Mouse (Mus musculus): Measurements from ENCODE around the gene Cyb5r4. TPM values are rescaled to one million over a fixed set of nuclear protein-coding genes. Genes with fewer than 3 reads are reported as not detected.

Cyb5r4 gene
- polyA plus RNA-seq, 1 experiment from 2014 or later, result 110 TPM

GRCm38 (mm10) chr9:87008507-87008906 lies 13.3 kb upstream of the Cyb5r4 start:
- no peak overlapping the region for H3K4me2 ChIP-seq (ENCODE audit: low read depth, low read length, severe bottlenecking)
- WGBS, result 76% methylated on average over 6 of the region's 6 CpGs
- ATAC-seq (replicated peaks; ENCODE audit: low FRiP score), result no peak
- DNase-seq (ENCODE audit: low spot score), result no peak
- H3K9ac ChIP-seq (ENCODE audit: low read length), result no peak overlapping the region
- no peaks in the 10 kb centered on the region for H3K9me3 ChIP-seq (ENCODE audit: control insufficient read depth, low read length)
- no peaks in the 10 kb centered on the region for H3K36me3 ChIP-seq (ENCODE audit: control insufficient read depth, insufficient read depth, low read length)
- H3K4me3 ChIP-seq (ENCODE audit: low read depth, low read length), result no peak overlapping the region
- no peak overlapping the region for H3K27ac ChIP-seq (ENCODE audit: low read depth, low read length)
- no peaks in the 10 kb centered on the region; the same call in 1 of the 2 replicates for H3K4me1 ChIP-seq (replicated peaks; ENCODE audit: control insufficient read depth, insufficient read depth, low read length)
- no peaks in the 10 kb centered on the region for H3K27me3 ChIP-seq (ENCODE audit: control insufficient read depth, insufficient read depth, low read length)

GRCm38 (mm10) chr9:87008919-87009318 lies 12.9 kb upstream of the Cyb5r4 start:
- no peak overlapping the region for H3K4me3 ChIP-seq (ENCODE audit: low read depth, low read length)
- H3K9me3 ChIP-seq (ENCODE audit: control insufficient read depth, low read length), result no peaks in the 10 kb centered on the region
- DNase-seq (ENCODE audit: low spot score), result no peak
- no peak overlapping the region for H3K9ac ChIP-seq (ENCODE audit: low read length)
- H3K4me1 ChIP-seq (replicated peaks; ENCODE audit: control insufficient read depth, insufficient read depth, low read length), result no peaks in the 10 kb centered on the region; the same call in 1 of the 2 replicates
- H3K36me3 ChIP-seq (ENCODE audit: control insufficient read depth, insufficient read depth, low read length), result no peaks in the 10 kb centered on the region
- no peak overlapping the region for H3K27ac ChIP-seq (ENCODE audit: low read depth, low read length)
- ATAC-seq (replicated peaks; ENCODE audit: low FRiP score), result peak; percentile 83
- H3K4me2 ChIP-seq (ENCODE audit: low read depth, low read length, severe bottlenecking), result no peak overlapping the region
- H3K27me3 ChIP-seq (ENCODE audit: control insufficient read depth, insufficient read depth, low read length), result peaks cover under 1% of the 10 kb centered on the region
- 82% methylated on average over 1 of the region's 1 CpGs for WGBS

GRCm38 (mm10) chr9:87015288-87015937 lies 6.4 kb upstream of the Cyb5r4 start, which contains the start of gene Ripply2:
Gene Ripply2, plus strand, starts transcription at chr9:87015537.
- no peaks in the 10 kb centered on the region for H3K9me3 ChIP-seq (ENCODE audit: control insufficient read depth, low read length)
- H3K36me3 ChIP-seq (ENCODE audit: control insufficient read depth, insufficient read depth, low read length), result no peaks in the 10 kb centered on the region
- peak within 1 kb of the TSS; percentile 63 for H3K9ac ChIP-seq (ENCODE audit: low read length)
- H3K4me1 ChIP-seq (replicated peaks; ENCODE audit: control insufficient read depth, insufficient read depth, low read length), result 0 out of 2 replicates have a peak, but pooled peaks cover 2% of the 10 kb centered on the region
- H3K27me3 ChIP-seq (ENCODE audit: control insufficient read depth, insufficient read depth, low read length), result peaks cover 17% of the 10 kb centered on the region
- under 1% methylated on average over 63 of the region's 71 CpGs for whole genome bisulfite sequencing
- H3K4me3 ChIP-seq (ENCODE audit: low read depth, low read length), result peak within 1 kb of the TSS; percentile 46
- no peak within 1 kb of the TSS for H3K27ac ChIP-seq (ENCODE audit: low read depth, low read length)
- peak within 1 kb of the TSS; percentile 91 for H3K4me2 ChIP-seq (ENCODE audit: low read depth, low read length, severe bottlenecking)
- ATAC-seq (replicated peaks; ENCODE audit: low FRiP score) (peak; percentile 83), DNase-seq (ENCODE audit: low spot score) (peak; percentile 73)

DNA sequence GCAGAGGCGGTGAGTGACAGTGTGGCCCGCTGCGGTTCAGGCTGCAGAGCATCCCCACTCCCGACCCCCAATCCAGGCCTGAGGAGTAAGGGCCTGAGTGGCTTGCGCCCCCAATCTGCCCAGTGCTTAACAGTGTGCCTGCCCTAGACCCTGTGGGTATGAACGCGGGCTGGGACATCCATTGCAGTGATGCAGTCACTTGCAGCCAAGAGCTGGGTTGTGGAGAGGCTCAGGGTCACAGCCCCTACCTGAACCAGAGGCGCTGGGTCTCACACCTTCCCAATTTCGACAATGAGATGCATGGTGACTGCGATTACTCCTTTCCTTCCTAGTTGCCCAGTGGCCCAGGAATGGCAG lies 5.9 kb upstream of the Cyb5r4 start:
- DNase-seq (ENCODE audit: low spot score) (no peak), ATAC-seq (replicated peaks; ENCODE audit: low FRiP score) (peak; percentile 67)
- Histone ChIP-seq H3K9me3 (ENCODE audit: control insufficient read depth, low read length) (no peaks in the 10 kb centered on the region), H3K27ac (ENCODE audit: low read depth, low read length) (no peak overlapping the region), H3K4me1 (replicated peaks; ENCODE audit: control insufficient read depth, insufficient read depth, low read length) (0 out of 2 replicates have a peak, but pooled peaks cover 2% of the 10 kb centered on the region), H3K36me3 (ENCODE audit: control insufficient read depth, insufficient read depth, low read length) (no peaks in the 10 kb centered on the region), H3K9ac (ENCODE audit: low read length) (peak overlapping the region; percentile 63), H3K4me2 (ENCODE audit: low read depth, low read length, severe bottlenecking) (peak overlapping the region; percentile 91), H3K27me3 (ENCODE audit: control insufficient read depth, insufficient read depth, low read length) (peaks cover 17% of the 10 kb centered on the region), H3K4me3 (ENCODE audit: low read depth, low read length) (peak overlapping the region; percentile 46)
- 5% methylated on average over 10 of the region's 10 CpGs for WGBS

- DNase-seq (ENCODE audit: low spot score) (no peak), ATAC-seq (replicated peaks; ENCODE audit: low FRiP score) (no peak)
- no peaks in the 10 kb centered on the region for H3K4me1 ChIP-seq (replicated peaks; ENCODE audit: control insufficient read depth, insufficient read depth, low read length)
- H3K27me3 ChIP-seq (ENCODE audit: control insufficient read depth, insufficient read depth, low read length), result no peaks in the 10 kb centered on the region
- H3K9me3 ChIP-seq (ENCODE audit: control insufficient read depth, low read length), result no peaks in the 10 kb centered on the region
- no peak overlapping the region for H3K9ac ChIP-seq (ENCODE audit: low read length)
- WGBS, result 82% methylated on average over 6 of the region's 6 CpGs
- no peak overlapping the region for H3K4me3 ChIP-seq (ENCODE audit: low read depth, low read length)
- no peak overlapping the region for H3K27ac ChIP-seq (ENCODE audit: low read depth, low read length)
- no peak overlapping the region for H3K4me2 ChIP-seq (ENCODE audit: low read depth, low read length, severe bottlenecking)
- H3K36me3 ChIP-seq (ENCODE audit: control insufficient read depth, insufficient read depth, low read length), result no peaks in the 10 kb centered on the region; the same call in 1 of the 2 replicates
Observed at GRCm38 (mm10) chr9:87025764-87026163, 4.0 kb downstream of the Cyb5r4 start.

GRCm38 (mm10) chr9:87027423-87028084 lies 5.7 kb downstream of the Cyb5r4 start:
- Histone ChIP-seq H3K4me3 (ENCODE audit: low read depth, low read length) (no peak overlapping the region), H3K4me1 (replicated peaks; ENCODE audit: control insufficient read depth, insufficient read depth, low read length) (no peaks in the 10 kb centered on the region), H3K9me3 (ENCODE audit: control insufficient read depth, low read length) (no peaks in the 10 kb centered on the region), H3K36me3 (ENCODE audit: control insufficient read depth, insufficient read depth, low read length) (no peaks in the 10 kb centered on the region; the same call in 1 of the 2 replicates), H3K4me2 (ENCODE audit: low read depth, low read length, severe bottlenecking) (no peak overlapping the region), H3K9ac (ENCODE audit: low read length) (no peak overlapping the region), H3K27ac (ENCODE audit: low read depth, low read length) (no peak overlapping the region), H3K27me3 (ENCODE audit: control insufficient read depth, insufficient read depth, low read length) (no peaks in the 10 kb centered on the region)
- ATAC-seq (replicated peaks; ENCODE audit: low FRiP score), result peak; percentile 79
- DNase-seq (ENCODE audit: low spot score), result peak; percentile 73
- 45% methylated on average over 8 of the region's 8 CpGs for WGBS

DNA sequence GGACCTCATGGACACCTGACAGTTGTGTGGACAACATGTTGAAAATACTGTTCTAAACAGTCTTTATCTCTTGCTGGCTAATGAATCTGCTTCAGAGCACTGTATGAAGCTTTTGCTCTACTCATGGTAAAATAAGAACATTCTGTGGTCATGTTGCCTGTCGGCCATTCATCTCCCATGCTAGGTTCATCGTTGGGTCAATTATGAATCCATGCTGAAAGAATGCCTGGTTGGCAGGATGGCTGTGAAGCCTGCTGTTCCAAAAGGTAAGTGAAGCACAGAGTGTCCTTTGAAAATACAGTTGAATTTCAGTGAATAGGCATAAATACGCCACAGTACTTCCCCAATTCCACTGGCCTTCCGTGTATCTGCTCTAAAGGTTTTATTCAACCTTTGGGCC lies 10.4 kb downstream of the Cyb5r4 start:
- no peaks in the 10 kb centered on the region for H3K27me3 ChIP-seq (ENCODE audit: control insufficient read depth, insufficient read depth, low read length)
- no peak overlapping the region for H3K4me2 ChIP-seq (ENCODE audit: low read depth, low read length, severe bottlenecking)
- H3K27ac ChIP-seq (ENCODE audit: low read depth, low read length), result no peak overlapping the region
- no peaks in the 10 kb centered on the region for H3K9me3 ChIP-seq (ENCODE audit: control insufficient read depth, low read length)
- no peaks in the 10 kb centered on the region; the same call in 1 of the 2 replicates for H3K36me3 ChIP-seq (ENCODE audit: control insufficient read depth, insufficient read depth, low read length)
- no peak overlapping the region for H3K4me3 ChIP-seq (ENCODE audit: low read depth, low read length)
- 96% methylated on average over 4 of the region's 4 CpGs for WGBS
- ATAC-seq (replicated peaks; ENCODE audit: low FRiP score), result no peak
- H3K9ac ChIP-seq (ENCODE audit: low read length), result no peak overlapping the region
- DNase-seq (ENCODE audit: low spot score), result no peak
- H3K4me1 ChIP-seq (replicated peaks; ENCODE audit: control insufficient read depth, insufficient read depth, low read length), result no peaks in the 10 kb centered on the region

DNA sequence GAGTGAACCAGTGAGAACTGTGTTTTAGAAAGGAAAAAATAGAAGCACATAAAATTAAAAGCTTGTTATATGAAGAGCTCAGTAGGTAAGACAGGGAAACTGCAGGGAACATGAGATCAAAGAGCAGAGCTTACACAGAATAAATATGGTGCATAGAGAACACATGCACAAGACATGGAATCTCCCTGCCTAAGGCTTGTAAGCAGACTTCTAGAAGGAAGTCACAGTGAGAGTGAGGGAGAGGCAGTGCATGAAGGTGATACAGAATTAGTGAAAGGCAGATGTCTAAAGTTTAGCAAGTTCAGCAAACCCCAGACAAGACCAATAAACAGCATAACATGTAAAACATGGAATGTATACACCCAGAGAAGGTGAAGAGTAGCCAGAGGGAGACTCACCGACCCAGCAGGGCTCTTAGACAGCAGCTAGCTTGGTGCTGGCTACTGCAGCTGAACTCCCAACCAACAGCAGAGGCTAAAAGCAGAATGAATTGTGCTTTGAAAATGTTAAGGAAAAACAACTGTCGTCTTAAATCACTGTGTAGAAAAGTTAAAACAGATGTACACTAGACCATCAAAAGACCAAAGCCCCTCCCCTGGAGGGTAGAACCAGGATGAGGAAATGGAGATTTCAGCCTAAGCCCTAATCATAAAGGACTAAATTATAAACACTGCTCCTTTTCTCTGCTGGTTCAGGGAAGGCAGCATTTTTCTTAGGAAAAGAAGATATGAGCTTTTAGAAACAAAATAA lies 13.2 kb downstream of the Cyb5r4 start:
- no peak overlapping the region for H3K4me2 ChIP-seq (ENCODE audit: low read depth, low read length, severe bottlenecking)
- no peaks in the 10 kb centered on the region for H3K36me3 ChIP-seq (ENCODE audit: control insufficient read depth, insufficient read depth, low read length)
- WGBS, result 73% methylated on average over 2 of the region's 2 CpGs
- H3K9me3 ChIP-seq (ENCODE audit: control insufficient read depth, low read length), result no peaks in the 10 kb centered on the region
- H3K4me3 ChIP-seq (ENCODE audit: low read depth, low read length), result no peak overlapping the region
- no peak for ATAC-seq (replicated peaks; ENCODE audit: low FRiP score)
- no peak overlapping the region for H3K27ac ChIP-seq (ENCODE audit: low read depth, low read length)
- no peak for DNase-seq (ENCODE audit: low spot score)
- H3K27me3 ChIP-seq (ENCODE audit: control insufficient read depth, insufficient read depth, low read length), result no peaks in the 10 kb centered on the region
- H3K9ac ChIP-seq (ENCODE audit: low read length), result no peak overlapping the region
- no peaks in the 10 kb centered on the region for H3K4me1 ChIP-seq (replicated peaks; ENCODE audit: control insufficient read depth, insufficient read depth, low read length)

Measured in forebrain, embryonic 11.5 days (tissue).